Mouse (Mus musculus): ENCODE results near the gene Gpr158. TPM values are rescaled to one million over a fixed set of nuclear protein-coding genes. Genes with fewer than 3 reads are reported as not detected.

Gene Gpr158
- polyA plus RNA-seq, 1 experiment: not detected

- no peak for DNase-seq (ENCODE audit: low read depth, low spot score)
Observed at GRCm38 (mm10) chr2:21507449-21507848, 140.1 kb downstream of the Gpr158 start.

GRCm38 (mm10) chr2:21530750-21531149 lies 163.4 kb downstream of the Gpr158 start:
- DNase-seq (ENCODE audit: low read depth, low spot score): no peak

More at GRCm38 (mm10) chr2:21507449-21507848, 140.1 kb downstream of the Gpr158 start:
- WGBS: 80% methylated on average over 1 of the region's 1 CpGs

GRCm38 (mm10) chr2:21619180-21619579 lies 251.8 kb downstream of the Gpr158 start:
- DNase-seq (ENCODE audit: low read depth, low spot score): no peak
- 57% methylated on average over 6 of the region's 6 CpGs for WGBS

GRCm38 (mm10) chr2:21632136-21632535 lies 264.8 kb downstream of the Gpr158 start:
- DNase-seq (ENCODE audit: low read depth, low spot score): no peak
- WGBS: 46% methylated on average over 1 of the region's 1 CpGs

GRCm38 (mm10) chr2:21665721-21666120 lies 298.4 kb downstream of the Gpr158 start:
- DNase-seq (ENCODE audit: low read depth, low spot score): no peak
- 56% methylated on average over 4 of the region's 4 CpGs for WGBS

GRCm38 (mm10) chr2:21676084-21676838 lies 308.9 kb downstream of the Gpr158 start:
- 65% methylated on average over 4 of the region's 4 CpGs for WGBS
- DNase-seq (ENCODE audit: low read depth, low spot score): no peak

GRCm38 (mm10) chr2:21676839-21677123 lies 309.4 kb downstream of the Gpr158 start:
- DNase-seq (ENCODE audit: low read depth, low spot score): no peak
- WGBS: 60% methylated on average over 2 of the region's 2 CpGs

GRCm38 (mm10) chr2:21680735-21681270 lies 313.5 kb downstream of the Gpr158 start:
- WGBS: 75% methylated on average over 1 of the region's 1 CpGs
- no peak for DNase-seq (ENCODE audit: low read depth, low spot score)

- no peak for DNase-seq (ENCODE audit: low read depth, low spot score)
- 81% methylated on average over 3 of the region's 3 CpGs for WGBS
Observed at GRCm38 (mm10) chr2:21684736-21685135, 317.4 kb downstream of the Gpr158 start.

GRCm38 (mm10) chr2:21693128-21693527 lies 325.8 kb downstream of the Gpr158 start:
- DNase-seq (ENCODE audit: low read depth, low spot score): no peak
- WGBS: 84% methylated on average over 9 of the region's 9 CpGs

- no peak for DNase-seq (ENCODE audit: low read depth, low spot score)
- WGBS: 29% methylated on average over 5 of the region's 5 CpGs
Observed at GRCm38 (mm10) chr2:21693807-21694594, 326.7 kb downstream of the Gpr158 start.

GRCm38 (mm10) chr2:21728075-21728474 lies 360.7 kb downstream of the Gpr158 start:
- 86% methylated on average over 4 of the region's 4 CpGs for WGBS

GRCm38 (mm10) chr2:21783721-21784120 lies 416.4 kb downstream of the Gpr158 start:
- DNase-seq (ENCODE audit: low read depth, low spot score): no peak
- 88% methylated on average over 2 of the region's 2 CpGs for WGBS

More at GRCm38 (mm10) chr2:21728075-21728474, 360.7 kb downstream of the Gpr158 start:
- DNase-seq (ENCODE audit: low read depth, low spot score): no peak

GRCm38 (mm10) chr2:21793156-21793555 lies 425.8 kb downstream of the Gpr158 start:
- DNase-seq (ENCODE audit: low read depth, low spot score): no peak
- 50% methylated on average over 2 of the region's 2 CpGs for WGBS

GRCm38 (mm10) chr2:21799616-21800015 lies 432.3 kb downstream of the Gpr158 start:
- no peak for DNase-seq (ENCODE audit: low read depth, low spot score)
- 47% methylated on average over 3 of the region's 3 CpGs for WGBS

- no peak for DNase-seq (ENCODE audit: low read depth, low spot score)
Observed at GRCm38 (mm10) chr2:21800045-21800444, 432.7 kb downstream of the Gpr158 start.

GRCm38 (mm10) chr2:21808510-21808909 lies 441.2 kb downstream of the Gpr158 start:
- DNase-seq (ENCODE audit: low read depth, low spot score): no peak
- 68% methylated on average over 2 of the region's 2 CpGs for WGBS

GRCm38 (mm10) chr2:21810431-21810830 lies 443.1 kb downstream of the Gpr158 start:
- no peak for DNase-seq (ENCODE audit: low read depth, low spot score)
- WGBS: 85% methylated on average over 4 of the region's 4 CpGs

GRCm38 (mm10) chr2:21864061-21864460 lies 496.7 kb downstream of the Gpr158 start:
- no peak for DNase-seq (ENCODE audit: low read depth, low spot score)
